21 mouse cellular contexts compared by ENCODE assay signal in genomic region chr12:103331491-103331890, GRCm38 (mm10). TPM values are rescaled to one million over a fixed set of nuclear protein-coding genes. Genes with fewer than 3 reads are reported as not detected.
A peak's percentile ranks its signal among the peaks of the same experiment; 100 is the strongest.
DNase-seq lines count a peak whose midpoint lies in the region; ATAC-seq and TF ChIP-seq lines count a peak whose summit lies in the region.
"Had no signal": no experiment of that assay in that cellular context is flagged by ENCODE, and none has a peak within 500 bp of the region (broad histone marks: within the 10 kb centered on the region; RNA-seq: fewer than 3 reads in every experiment).

No protein-coding gene starts in this region.

- WGBS in thymus, adult 2 months = 2% methylated on average over 4 of the region's 4 CpGs

- no peak overlapping the region for H3K4me3 ChIP-seq in layer of hippocampus, adult 2 months
- H3K4me3 ChIP-seq in thymus, adult 2 months (ENCODE audit: control insufficient read depth, insufficient read depth, low read length) = no peak overlapping the region
- H3K4me3 ChIP-seq: hindbrain, embryonic 13.5 days; limb, embryonic 10.5 days; neural tube, embryonic 15.5 days had no signal

- H3K36me3 ChIP-seq in thymus, adult 2 months (ENCODE audit: control insufficient read depth, insufficient read depth, low read length) = no peaks in the 10 kb centered on the region
- H3K36me3 ChIP-seq: hindbrain, embryonic 13.5 days; limb, embryonic 10.5 days; neural tube, embryonic 15.5 days had no signal

- ATAC-seq in activated CD4-positive, CD25-positive, alpha-beta regulatory T cell, adult 4 months = peak; percentile 96
- ATAC-seq: intestine, embryonic 16.5 days had no signal

- 0 out of 2 replicates have a peak, but pooled peaks have one; percentile 20 for TF ChIP-seq POLR2A in thymus, adult 2 months (IDR thresholded peaks at IDR 0.05; ENCODE audit: control insufficient read depth, extremely low read depth, insufficient read depth, low read length, poor library complexity)

- H3K27me3 ChIP-seq in thymus, adult 2 months (ENCODE audit: control insufficient read depth, insufficient read depth, low read length) = no peaks in the 10 kb centered on the region

- DNase-seq in layer of hippocampus, adult 2 months (ENCODE audit: low spot score in 2 of 2) = no peak
- no peak for DNase-seq in layer of hippocampus, adult 9-11 months
- peak; percentile 67 for DNase-seq in thymus, adult 2 months
- DNase-seq in lung, postnatal 14 days = no peak
- DNase-seq in B cell, adult 2 months = no peak
- DNase-seq in cerebellum, postnatal 10 days = no peak
- DNase-seq: adrenal gland, postnatal 25 days; cerebellum, postnatal 14 days; embryo, embryonic 11 days; gastrocnemius, postnatal 36 days; lung, adult 2 months; lung, postnatal 4 days; retina, postnatal 1 day had no signal

- H3K4me1 ChIP-seq in thymus, adult 2 months (replicated peaks; ENCODE audit: control insufficient read depth, insufficient read depth, low read length) = peaks cover 52% of the 10 kb centered on the region

- no peak for TF ChIP-seq CTCF in layer of hippocampus, adult 2 months (conservative IDR thresholded peaks at IDR 0.05)
- no peak for TF ChIP-seq CTCF in thymus, adult 2 months (IDR thresholded peaks at IDR 0.05; ENCODE audit: borderline replicate concordance, control insufficient read depth, extremely low read depth, insufficient read depth, low read length, poor library complexity)

- H3K27ac ChIP-seq in layer of hippocampus, adult 2 months = 0 out of 2 replicates have a peak overlapping the region, but pooled peaks have one; percentile 0
- H3K27ac ChIP-seq in thymus, adult 2 months (ENCODE audit: control insufficient read depth, insufficient read depth, low read length) = peak overlapping the region; percentile 98
- H3K27ac ChIP-seq: hindbrain, embryonic 13.5 days; limb, embryonic 10.5 days; neural tube, embryonic 15.5 days had no signal

RNA-seq across cellular contexts. Expression of gene Fam181a, which starts 20.7 kb away (rescaled TPM):
- total RNA-seq in layer of hippocampus, adult 2 months (2021) = 1 to 10 TPM; 1.5 to 2.3 TPM
- polyA plus RNA-seq in activated CD4-positive, CD25-positive, alpha-beta regulatory T cell, adult 4 months (2017; shearing (Covaris generic)) = not detected
- not detected in 2 replicates for polyA plus RNA-seq in thymus, adult 2 months (2012; rRNA removed)
- total RNA-seq: adrenal gland, postnatal 25 days; gastrocnemius, postnatal 36 days had no signal
- polyA plus RNA-seq: intestine, embryonic 16.5 days; kidney, embryonic 16.5 days; limb, embryonic 10.5 days; liver, embryonic 11.5 days; stomach, embryonic 14.5 days had no signal

RNA-seq across cellular contexts. Expression of gene Asb2, which starts 24.3 kb away (rescaled TPM):
- 1 to 10 TPM; 2.0 to 2.3 TPM for total RNA-seq in layer of hippocampus, adult 2 months (2021)
- 10 to 100 TPM; 14.2 to 37.7 TPM for polyA plus RNA-seq in activated CD4-positive, CD25-positive, alpha-beta regulatory T cell, adult 4 months (2017; shearing (Covaris generic))
- polyA plus RNA-seq in thymus, adult 2 months (2012; rRNA removed) = 31.8 and 64.7 TPM in 2 replicates

RNA-seq across cellular contexts. Expression of gene Otub2, which starts 57.0 kb away (rescaled TPM):
- total RNA-seq in layer of hippocampus, adult 2 months (2021) = 10 to 100 TPM; 45.2 to 48.6 TPM
- polyA plus RNA-seq in activated CD4-positive, CD25-positive, alpha-beta regulatory T cell, adult 4 months (2017; shearing (Covaris generic)) = 1 to 10 TPM; 1.7 TPM
- 1.4 and 2.0 TPM in 2 replicates for polyA plus RNA-seq in thymus, adult 2 months (2012; rRNA removed)
